Mouse (Mus musculus) forelimb bud, embryonic 11.5 days (tissue): ENCODE data around the gene Brk1.

ENCODE experiments used
- DNase-seq: peaks from one replicate; pipeline ENCODE4 v3.0.0-alpha.2; 2012; ENCODE audit warnings: low read depth, low spot score

Brk1 gene

GRCm38 (mm10) chr6:113623941-113624751 is 19.6 kb downstream of the Brk1 start, which contains the start of gene Vhl:
Gene Vhl, plus strand, starts transcription at chr6:113623959.
- DNase-seq, result peak; percentile 64

GRCm38 (mm10) chr6:113624989-113625770 is 20.6 kb downstream of the Brk1 start:
- DNase-seq, result no peak

- DNase-seq, result no peak
Measured at GRCm38 (mm10) chr6:113630322-113630721, 25.8 kb downstream of the Brk1 start.

- DNase-seq, result no peak
Measured at GRCm38 (mm10) chr6:113632863-113633262, 28.3 kb downstream of the Brk1 start.

- peak; percentile 92 for DNase-seq
Measured at GRCm38 (mm10) chr6:113638302-113639040, 33.9 kb downstream of the Brk1 start, which contains the start of gene Irak2. Gene Irak2, plus strand, starts transcription at chr6:113638467.

GRCm38 (mm10) chr6:113639201-113639600 is 34.6 kb downstream of the Brk1 start:
- DNase-seq, result no peak

GRCm38 (mm10) chr6:113642605-113643004 is 38.0 kb downstream of the Brk1 start:
- no peak for DNase-seq

GRCm38 (mm10) chr6:113643021-113643420 is 38.4 kb downstream of the Brk1 start:
- no peak for DNase-seq

GRCm38 (mm10) chr6:113643967-113644366 is 39.4 kb downstream of the Brk1 start:
- no peak for DNase-seq

GRCm38 (mm10) chr6:113644808-113645207 is 40.2 kb downstream of the Brk1 start:
- DNase-seq, result no peak

- DNase-seq, result no peak
Measured at GRCm38 (mm10) chr6:113649346-113650196, 45.0 kb downstream of the Brk1 start.

GRCm38 (mm10) chr6:113650197-113650640 is 45.6 kb downstream of the Brk1 start:
- no peak for DNase-seq

GRCm38 (mm10) chr6:113651626-113652025 is 47.1 kb downstream of the Brk1 start:
- DNase-seq, result no peak

- DNase-seq, result no peak
Measured at GRCm38 (mm10) chr6:113653551-113653950, 49.0 kb downstream of the Brk1 start.

GRCm38 (mm10) chr6:113654102-113654501 is 49.5 kb downstream of the Brk1 start:
- DNase-seq, result no peak

GRCm38 (mm10) chr6:113654753-113655397 is 50.3 kb downstream of the Brk1 start:
- DNase-seq, result no peak

- no peak for DNase-seq
Measured at GRCm38 (mm10) chr6:113655475-113655874, 50.9 kb downstream of the Brk1 start.

- DNase-seq, result no peak
Measured at GRCm38 (mm10) chr6:113656847-113657246, 52.3 kb downstream of the Brk1 start.

- no peak for DNase-seq
Measured at GRCm38 (mm10) chr6:113658226-113658625, 53.7 kb downstream of the Brk1 start.
